Mouse (Mus musculus): ENCODE measurements at regions not wholly inside any gene's neighbourhood (a gene's known extent, or its start where the extent isn't known, plus 50 kb on each side); places are given as distances from the start of the nearest gene placed in this dataset.
"Not testable (repeated sequence)": the region's sequence is repeated elsewhere in the genome, so short reads cannot be mapped to it uniquely, and the experiment has no call there.

DNA sequence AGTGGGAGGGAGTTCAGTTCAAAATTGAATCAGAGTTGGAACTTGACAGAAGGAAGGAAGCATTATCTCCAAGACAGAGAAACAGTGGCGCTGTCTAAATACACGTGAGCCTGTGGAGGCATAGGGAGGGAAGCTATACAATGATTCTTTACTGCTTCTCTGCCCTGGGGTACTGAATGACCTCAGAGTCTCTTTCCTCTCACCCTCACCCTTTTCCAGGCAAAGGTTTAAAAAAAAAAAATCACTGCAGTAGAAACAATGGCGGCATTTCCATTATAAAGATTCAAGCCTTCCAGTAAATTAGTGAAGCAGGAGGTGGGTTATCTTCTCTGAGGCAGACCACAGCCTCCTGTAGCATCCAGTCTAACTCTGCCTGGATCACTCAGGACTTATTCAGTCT is 112.2 kb upstream of the Plxna2 start:
- Histone ChIP-seq H3K27me3 (no peaks in the 10 kb centered on the region), H3K9me3 (no peaks in the 10 kb centered on the region), H3K9ac (no peak overlapping the region), H3K36me3 (no peaks in the 10 kb centered on the region), H3K27ac (no peak overlapping the region), H3K4me1 (0 out of 2 replicates have a peak, but pooled peaks cover 6% of the 10 kb centered on the region), H3K4me3 (no peak overlapping the region), H3K4me2 (replicated peaks) (no peak overlapping the region)
- ATAC-seq (ENCODE audit: insufficient number of reproducible peaks, insufficient read depth, low FRiP score, low TSS enrichment) = no peak
- 28% methylated on average over 3 of the region's 3 CpGs for WGBS

DNA sequence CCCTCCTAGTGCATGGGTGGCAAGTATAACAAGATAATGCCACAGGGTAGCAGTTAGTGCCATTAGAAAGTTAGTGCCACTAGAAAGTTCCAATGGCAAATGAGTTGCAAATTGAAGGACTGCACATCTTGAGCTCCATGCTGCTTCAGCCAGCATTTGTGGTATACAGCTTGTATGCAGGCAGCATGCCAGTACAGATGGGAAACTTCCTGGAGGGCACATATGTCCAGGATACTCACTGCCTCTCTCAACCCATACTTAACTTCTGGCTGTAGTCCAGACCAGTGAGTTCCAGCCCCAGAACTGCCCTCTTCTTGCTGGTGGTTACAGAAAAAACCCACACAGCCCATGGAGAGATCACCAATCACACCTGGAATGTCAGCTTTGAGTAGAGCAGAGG is 113.8 kb upstream of the Plxna2 start:
- Histone ChIP-seq H3K36me3 (no peaks in the 10 kb centered on the region), H3K27me3 (no peaks in the 10 kb centered on the region), H3K9ac (no peak overlapping the region), H3K4me2 (replicated peaks) (no peak overlapping the region), H3K4me1 (0 out of 2 replicates have a peak, but pooled peaks cover 10% of the 10 kb centered on the region), H3K27ac (no peak overlapping the region), H3K4me3 (no peak overlapping the region), H3K9me3 (no peaks in the 10 kb centered on the region)
- no peak for ATAC-seq (ENCODE audit: insufficient number of reproducible peaks, insufficient read depth, low FRiP score, low TSS enrichment)

DNA sequence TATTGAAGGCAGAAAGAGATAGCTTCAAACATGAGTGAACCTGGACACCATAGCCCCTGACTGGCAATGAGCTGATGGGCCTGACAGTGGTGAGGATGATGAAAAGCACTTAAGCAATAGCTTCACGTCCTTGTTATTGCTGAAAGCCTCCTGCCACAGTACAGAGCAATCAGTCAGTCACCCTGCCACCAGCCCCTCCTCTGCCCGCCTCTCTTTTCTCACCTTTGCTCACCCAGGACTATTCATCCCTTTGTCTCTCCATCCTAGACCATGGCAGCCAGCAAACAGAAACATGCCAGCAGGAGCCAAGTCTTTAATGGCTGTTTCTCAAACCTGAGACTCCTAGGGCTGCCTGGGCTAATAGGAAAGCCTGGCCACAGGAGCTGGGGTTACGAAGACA is 114.5 kb upstream of the Plxna2 start:
- whole genome bisulfite sequencing = 53% methylated on average over 3 of the region's 3 CpGs

DNA sequence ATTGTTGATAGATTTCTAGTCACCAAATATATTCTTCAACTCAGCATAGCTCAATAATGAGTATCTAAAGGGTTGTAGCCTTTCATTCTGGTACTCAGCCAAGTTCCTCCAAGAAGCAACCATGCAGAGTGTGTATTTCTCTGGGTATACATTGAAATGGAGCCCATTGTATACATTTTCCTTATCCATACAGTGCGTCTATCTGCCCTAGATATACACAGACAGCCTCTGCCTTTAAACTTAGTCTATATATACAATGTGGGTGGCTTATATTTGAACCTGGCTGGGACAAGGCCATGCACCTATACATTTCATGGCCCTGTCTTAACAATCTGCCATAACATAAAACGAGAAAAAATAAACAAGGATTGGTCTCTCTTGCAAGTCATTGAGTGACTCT is 121.6 kb upstream of the Plxna2 start:
- no peaks in the 10 kb centered on the region for H3K36me3 ChIP-seq
- no peak overlapping the region for H3K4me3 ChIP-seq
- 0 out of 2 replicates have a peak, but pooled peaks cover 4% of the 10 kb centered on the region for H3K4me1 ChIP-seq
- no peak overlapping the region for H3K9ac ChIP-seq
- H3K27me3 ChIP-seq = no peaks in the 10 kb centered on the region
- 69% methylated on average over 2 of the region's 2 CpGs for WGBS
- no peak overlapping the region for H3K4me2 ChIP-seq (replicated peaks)
- ATAC-seq (ENCODE audit: insufficient number of reproducible peaks, insufficient read depth, low FRiP score, low TSS enrichment) = 0 out of 2 replicates have a peak, but pooled peaks have one; percentile 52
- H3K9me3 ChIP-seq = no peaks in the 10 kb centered on the region
- no peak overlapping the region for H3K27ac ChIP-seq

More for the DNA sequence above, 114.5 kb upstream of the Plxna2 start:
- no peak overlapping the region for H3K4me2 ChIP-seq (replicated peaks)
- H3K27me3 ChIP-seq = no peaks in the 10 kb centered on the region
- H3K4me3 ChIP-seq = no peak overlapping the region
- 0 out of 2 replicates have a peak, but pooled peaks cover 10% of the 10 kb centered on the region for H3K4me1 ChIP-seq
- H3K27ac ChIP-seq = no peak overlapping the region
- ATAC-seq (ENCODE audit: insufficient number of reproducible peaks, insufficient read depth, low FRiP score, low TSS enrichment) = 0 out of 2 replicates have a peak, but pooled peaks have one; percentile 10
- H3K9me3 ChIP-seq = no peaks in the 10 kb centered on the region
- H3K36me3 ChIP-seq = no peaks in the 10 kb centered on the region
- H3K9ac ChIP-seq = no peak overlapping the region

DNA sequence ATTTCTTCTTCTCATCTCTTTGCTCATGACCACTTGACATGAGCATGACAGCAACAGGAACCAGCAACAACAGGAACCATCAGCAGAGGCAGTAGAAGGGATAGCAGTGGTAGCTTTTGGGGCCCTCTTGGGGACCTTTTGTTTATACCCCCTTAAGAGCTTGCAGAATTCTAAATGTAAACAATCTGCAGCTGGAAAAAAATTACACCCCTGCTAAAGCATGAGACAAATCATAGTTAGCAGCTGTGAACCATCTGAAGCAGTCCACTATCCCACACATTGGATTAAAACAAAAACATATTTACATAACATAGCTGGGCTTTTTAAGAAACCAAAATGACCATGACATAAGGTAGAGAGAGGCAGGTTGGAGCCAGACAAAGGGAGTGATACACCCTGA is 126.9 kb upstream of the Plxna2 start:
- Histone ChIP-seq H3K9ac (no peak overlapping the region), H3K9me3 (no peaks in the 10 kb centered on the region), H3K4me1 (no peaks in the 10 kb centered on the region), H3K4me2 (replicated peaks) (no peak overlapping the region), H3K27me3 (no peaks in the 10 kb centered on the region), H3K4me3 (no peak overlapping the region), H3K36me3 (no peaks in the 10 kb centered on the region), H3K27ac (no peak overlapping the region)
- no peak for ATAC-seq (ENCODE audit: insufficient number of reproducible peaks, insufficient read depth, low FRiP score, low TSS enrichment)

DNA sequence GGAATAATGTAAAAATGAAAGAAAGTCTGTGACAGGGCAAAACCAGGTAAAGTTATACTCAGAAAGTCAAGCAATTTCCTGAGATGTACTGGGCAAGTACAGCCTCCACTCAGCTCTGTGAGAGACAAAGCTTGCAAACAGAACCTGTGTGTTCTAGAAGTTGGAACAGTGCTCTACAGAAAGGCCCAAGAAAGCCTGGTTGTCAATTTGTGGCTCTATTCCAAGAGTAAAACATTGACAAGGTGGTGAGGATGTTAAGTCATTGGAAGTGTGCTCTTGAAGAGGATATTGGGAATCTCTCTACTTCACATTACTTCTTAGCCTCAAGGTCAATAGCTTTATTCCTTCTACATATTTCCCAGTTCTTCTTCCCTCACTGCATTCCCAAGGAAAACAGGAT is 129.9 kb upstream of the Plxna2 start:
- ATAC-seq (ENCODE audit: insufficient number of reproducible peaks, insufficient read depth, low FRiP score, low TSS enrichment) = no peak
- Histone ChIP-seq H3K4me1 (no peaks in the 10 kb centered on the region), H3K9me3 (no peaks in the 10 kb centered on the region), H3K4me3 (no peak overlapping the region), H3K27ac (no peak overlapping the region), H3K9ac (no peak overlapping the region), H3K36me3 (no peaks in the 10 kb centered on the region), H3K4me2 (replicated peaks) (no peak overlapping the region), H3K27me3 (no peaks in the 10 kb centered on the region)

DNA sequence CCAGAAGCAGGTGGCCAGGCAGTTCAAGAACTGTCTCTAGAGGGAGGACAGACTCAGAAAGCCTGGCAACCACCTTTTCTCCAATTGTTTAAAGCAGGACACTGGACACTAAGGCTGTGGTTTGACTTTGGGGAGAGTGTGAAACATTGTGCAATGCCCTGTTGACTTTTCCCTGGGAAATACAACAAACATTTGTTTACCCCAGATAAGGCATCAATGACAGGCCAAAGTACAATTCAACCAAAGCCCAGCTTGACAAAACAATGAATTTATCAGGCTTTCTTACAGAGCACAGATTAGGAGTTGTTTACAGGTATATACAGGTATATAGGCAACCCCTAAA is 135.3 kb upstream of the Plxna2 start:
- ATAC-seq (ENCODE audit: insufficient number of reproducible peaks, insufficient read depth, low FRiP score, low TSS enrichment) = no peak
- H3K9me3 ChIP-seq = no peaks in the 10 kb centered on the region
- H3K4me3 ChIP-seq = no peak overlapping the region
- H3K4me2 ChIP-seq (replicated peaks) = no peak overlapping the region
- no peak overlapping the region for H3K9ac ChIP-seq
- no peak overlapping the region for H3K27ac ChIP-seq
- no peaks in the 10 kb centered on the region for H3K27me3 ChIP-seq
- no peaks in the 10 kb centered on the region for H3K4me1 ChIP-seq
- H3K36me3 ChIP-seq = no peaks in the 10 kb centered on the region

DNA sequence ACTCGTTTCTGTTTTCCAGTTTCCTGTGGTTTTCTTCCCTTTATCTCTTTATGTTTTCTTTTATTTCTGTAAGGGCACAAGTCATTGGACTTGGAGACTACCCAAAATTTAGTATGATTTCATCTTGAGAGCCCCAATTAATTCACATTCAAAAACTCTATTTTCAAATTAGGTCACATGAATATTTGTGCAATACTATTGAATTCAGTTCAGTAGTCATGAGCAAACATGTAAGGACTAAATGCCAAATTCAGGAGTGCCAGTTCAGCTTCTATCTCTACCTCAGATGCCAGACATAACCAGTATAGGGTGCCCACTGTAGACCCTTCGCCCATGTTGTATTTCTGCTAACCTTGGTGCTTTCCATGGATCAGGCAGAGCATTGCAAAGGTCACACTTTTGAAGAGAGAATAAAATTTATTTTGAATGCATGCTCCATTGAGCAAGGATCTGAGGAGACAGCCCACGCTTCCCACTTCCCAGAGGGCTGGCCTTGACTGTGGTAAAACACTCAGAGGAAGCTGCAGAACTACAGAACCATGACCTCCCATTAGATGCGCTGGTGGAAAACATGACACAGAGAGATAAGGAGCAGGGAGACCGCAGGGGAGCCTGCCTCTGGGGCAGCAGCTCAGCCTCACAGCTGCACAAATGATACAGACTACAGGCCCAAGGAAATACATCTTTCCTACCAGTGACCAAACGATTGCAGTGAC is 135.9 kb upstream of the Plxna2 start:
- Histone ChIP-seq H3K27me3 (no peaks in the 10 kb centered on the region), H3K4me2 (replicated peaks) (no peak overlapping the region), H3K9me3 (no peaks in the 10 kb centered on the region), H3K4me1 (no peaks in the 10 kb centered on the region), H3K9ac (no peak overlapping the region), H3K36me3 (no peaks in the 10 kb centered on the region), H3K27ac (no peak overlapping the region), H3K4me3 (no peak overlapping the region)
- 74% methylated on average over 6 of the region's 6 CpGs for WGBS
- ATAC-seq (ENCODE audit: insufficient number of reproducible peaks, insufficient read depth, low FRiP score, low TSS enrichment) = no peak

DNA sequence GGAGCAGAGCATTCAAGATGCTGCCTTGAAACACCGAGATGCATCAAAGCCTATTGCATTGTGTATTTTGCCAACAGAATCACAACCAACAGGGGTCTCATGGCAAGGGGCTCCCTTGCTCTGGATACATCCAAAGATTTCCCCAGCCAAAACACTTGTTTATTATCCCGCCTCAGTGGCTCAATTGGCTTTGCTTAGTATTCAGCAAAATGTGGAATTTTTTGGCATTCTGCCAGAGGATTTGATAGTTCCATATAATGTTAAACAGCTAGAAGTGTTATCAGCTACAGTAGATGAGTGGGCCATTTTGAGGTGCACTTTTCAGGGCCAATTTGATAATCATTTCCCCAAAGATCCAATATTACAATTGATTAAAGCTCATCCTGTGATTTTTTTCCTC is 146.7 kb upstream of the Plxna2 start:
- ATAC-seq (ENCODE audit: insufficient number of reproducible peaks, insufficient read depth, low FRiP score, low TSS enrichment); H3K36me3 ChIP-seq; H3K9ac ChIP-seq; H3K4me1 ChIP-seq; H3K27ac ChIP-seq; H3K4me2 ChIP-seq (replicated peaks); H3K27me3 ChIP-seq; H3K4me3 ChIP-seq; H3K9me3 ChIP-seq: not testable (repeated sequence)
- WGBS = 92% methylated on average over 2 of the region's 2 CpGs

DNA sequence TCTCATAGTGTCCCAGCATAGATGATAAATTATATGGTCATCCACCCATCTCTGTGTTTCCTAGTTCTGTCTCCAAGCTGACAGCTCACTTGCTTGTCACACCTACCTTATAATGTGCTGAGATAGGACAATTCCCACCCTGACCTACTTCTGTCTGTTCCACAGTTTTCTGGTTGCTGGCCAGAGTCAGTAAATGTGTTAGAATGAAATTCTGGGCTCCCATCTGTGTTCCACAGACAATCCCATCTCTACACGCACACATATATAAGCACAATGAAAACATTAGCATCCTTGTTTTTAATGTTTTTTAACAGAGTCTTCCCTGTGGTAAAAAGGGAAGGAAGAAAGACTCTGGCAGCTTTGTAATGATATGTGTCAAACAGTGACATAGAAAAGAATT is 165.5 kb upstream of the Plxna2 start:
- no peaks in the 10 kb centered on the region for H3K36me3 ChIP-seq
- H3K27ac ChIP-seq = no peak overlapping the region
- ATAC-seq (ENCODE audit: insufficient number of reproducible peaks, insufficient read depth, low FRiP score, low TSS enrichment) = no peak
- no peaks in the 10 kb centered on the region for H3K4me1 ChIP-seq
- H3K4me2 ChIP-seq (replicated peaks) = no peak overlapping the region
- H3K9me3 ChIP-seq = no peaks in the 10 kb centered on the region
- no peaks in the 10 kb centered on the region for H3K27me3 ChIP-seq
- no peak overlapping the region for H3K9ac ChIP-seq
- H3K4me3 ChIP-seq = no peak overlapping the region
- WGBS = 90% methylated on average over 1 of the region's 1 CpGs

DNA sequence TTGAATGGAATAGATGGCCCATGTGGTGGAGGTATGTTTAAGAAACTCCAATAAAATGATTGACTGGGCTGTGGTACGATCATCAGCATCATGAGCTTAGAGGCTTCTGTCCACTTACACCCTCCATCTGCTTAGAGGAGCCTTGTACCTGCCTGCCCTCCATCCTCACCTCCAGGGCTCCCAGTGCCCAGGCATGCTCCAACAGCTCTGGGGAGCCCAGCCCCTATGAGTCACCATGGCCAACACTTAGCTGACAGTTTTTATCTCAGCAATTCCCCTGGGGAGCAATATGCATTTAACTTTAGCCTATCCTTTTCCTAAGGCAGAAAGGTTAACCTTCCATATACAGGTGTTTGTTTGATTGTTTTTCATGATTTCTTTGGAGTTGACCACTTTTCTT is 174.3 kb upstream of the Plxna2 start:
- no peaks in the 10 kb centered on the region for H3K9me3 ChIP-seq
- no peaks in the 10 kb centered on the region for H3K36me3 ChIP-seq
- ATAC-seq (ENCODE audit: insufficient number of reproducible peaks, insufficient read depth, low FRiP score, low TSS enrichment) = no peak
- H3K4me1 ChIP-seq = no peaks in the 10 kb centered on the region
- WGBS = 71% methylated on average over 1 of the region's 1 CpGs
- no peaks in the 10 kb centered on the region for H3K27me3 ChIP-seq
- no peak overlapping the region for H3K4me2 ChIP-seq (replicated peaks)
- H3K27ac ChIP-seq = no peak overlapping the region
- no peak overlapping the region for H3K4me3 ChIP-seq
- H3K9ac ChIP-seq = no peak overlapping the region

DNA sequence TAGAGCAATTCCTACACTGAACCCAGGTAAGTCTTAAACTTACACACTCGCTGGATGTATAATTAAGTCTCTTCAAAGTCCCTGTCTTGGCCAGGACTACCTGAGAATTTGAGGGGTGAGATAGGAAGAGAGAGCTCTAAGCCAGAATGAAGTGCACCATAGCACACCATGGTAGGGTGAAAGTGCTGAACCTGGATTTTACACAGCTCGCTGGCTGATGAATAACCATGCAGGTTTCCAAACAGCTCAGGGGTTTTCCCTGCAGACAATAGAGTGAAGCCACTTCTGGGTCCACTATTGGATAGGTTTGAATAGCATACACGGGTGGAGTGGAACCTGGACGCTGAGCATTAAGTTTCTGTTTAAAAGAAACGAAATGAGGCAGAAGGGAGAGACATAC is 180.7 kb upstream of the Plxna2 start:
- H3K4me2 ChIP-seq (replicated peaks) = no peak overlapping the region
- no peak overlapping the region for H3K4me3 ChIP-seq
- no peak overlapping the region for H3K9ac ChIP-seq
- H3K9me3 ChIP-seq = no peaks in the 10 kb centered on the region
- H3K4me1 ChIP-seq = no peaks in the 10 kb centered on the region
- WGBS = 84% methylated on average over 5 of the region's 5 CpGs
- no peaks in the 10 kb centered on the region for H3K36me3 ChIP-seq
- no peak for ATAC-seq (ENCODE audit: insufficient number of reproducible peaks, insufficient read depth, low FRiP score, low TSS enrichment)
- no peaks in the 10 kb centered on the region for H3K27me3 ChIP-seq
- H3K27ac ChIP-seq = no peak overlapping the region

DNA sequence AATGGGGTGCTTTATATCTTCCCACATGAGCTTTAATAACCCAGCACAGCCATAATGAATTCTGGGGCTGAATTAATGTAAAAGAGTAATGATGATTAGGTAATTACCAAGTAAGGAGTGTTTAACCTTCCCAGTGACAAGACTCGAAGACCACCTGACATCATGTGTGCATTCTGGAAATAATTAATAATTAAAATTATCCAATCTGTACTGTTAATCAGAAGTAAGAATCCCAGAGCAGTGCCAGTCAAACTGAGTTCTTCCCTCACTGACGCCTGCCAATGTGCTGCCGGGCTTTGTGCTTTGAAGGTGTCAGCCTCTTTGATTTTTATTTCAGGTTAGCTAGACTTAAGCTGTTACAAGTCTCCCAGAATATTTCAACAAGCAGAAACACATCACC is 183.0 kb upstream of the Plxna2 start:
- Histone ChIP-seq H3K4me1 (no peaks in the 10 kb centered on the region), H3K4me3 (no peak overlapping the region), H3K9ac (no peak overlapping the region), H3K27ac (no peak overlapping the region), H3K27me3 (no peaks in the 10 kb centered on the region), H3K4me2 (replicated peaks) (no peak overlapping the region), H3K9me3 (no peaks in the 10 kb centered on the region), H3K36me3 (no peaks in the 10 kb centered on the region)
- WGBS = 44% methylated on average over 3 of the region's 3 CpGs
- ATAC-seq (ENCODE audit: insufficient number of reproducible peaks, insufficient read depth, low FRiP score, low TSS enrichment) = no peak

Measured in embryonic facial prominence, embryonic 12.5 days (tissue).